Mouse (Mus musculus) lung, embryonic 16.5 days (tissue): ENCODE data around the gene Glt1d1. TPM values are rescaled to one million over a fixed set of nuclear protein-coding genes. Genes with fewer than 3 reads are reported as not detected.
A peak's percentile ranks its signal among the peaks of the same experiment; 100 is the strongest.
"Not testable (repeated sequence)": the region's sequence is repeated elsewhere in the genome, so short reads cannot be mapped to it uniquely, and the experiment has no call there.

Experiments
- ATAC-seq: fragments of 200-750 bp; cut with Nextera tagmentation; 2 replicates; pipeline ENCODE4 v1.8.0; 2017; ENCODE audit warnings: low read depth, mild to moderate bottlenecking, moderate library complexity
- H3K27ac ChIP-seq: fragments of 300-500 bp; sonication (generic); 2 replicates; pipeline ENCODE4 v1.5.1; 2014; ENCODE audit warnings: mild to moderate bottlenecking, control low read depth, low read length
- H3K27me3 ChIP-seq: fragments of 300-500 bp; sonication (generic); 2 replicates; pipeline ENCODE4 v1.6.1; 2014; ENCODE audit warnings: low read depth, low read length, mixed read lengths; ENCODE audit not compliant: control insufficient read depth, insufficient read depth
- H3K36me3 ChIP-seq: fragments of 300-500 bp; sonication (generic); 2 replicates; pipeline ENCODE4 v1.6.1; 2014; ENCODE audit warnings: low read length; ENCODE audit not compliant: control insufficient read depth, insufficient read depth
- H3K4me1 ChIP-seq: fragments of 300-500 bp; sonication (generic); replicated peaks from 2 replicates; pipeline ENCODE4 v1.6.1; 2014; ENCODE audit warnings: low read length, mixed read lengths; ENCODE audit not compliant: control insufficient read depth, insufficient read depth
- H3K4me2 ChIP-seq: fragments of 300-500 bp; sonication (generic); 2 replicates; pipeline ENCODE4 v1.6.1; 2014; ENCODE audit warnings: low read depth, low read length, control low read depth
- H3K4me3 ChIP-seq: fragments of 300-500 bp; sonication (generic); 2 replicates; pipeline ENCODE4 v1.5.1; 2014; ENCODE audit warnings: mild to moderate bottlenecking, low read length, control low read depth
- H3K9ac ChIP-seq: fragments of 300-500 bp; sonication (generic); 2 replicates; pipeline ENCODE4 v1.6.1; 2014; ENCODE audit warnings: low read length, control low read depth
- H3K9me3 ChIP-seq: fragments of 300-500 bp; sonication (generic); 2 replicates; pipeline ENCODE4 v1.6.1; 2016; ENCODE audit warnings: low read length; ENCODE audit not compliant: control insufficient read depth
- WGBS: fragments of 180-500 bp; shearing (Covaris S2); extraction: QIAGEN DNeasy Blood & Tissue Kit; methylation state at CpG from one replicate; pipeline ENCODE4 v1.1.7; 2014; 5-methylcytosine and 5-hydroxymethylcytosine counted together
- polyA plus RNA-seq: library from polyadenylated mRNA; unstranded; fragments of >200 nt; fragmentation: Nextera tagmentation; extraction: Ambion mirVana; gene quantifications from 2 replicates; pipeline ENCODE4 v1.2.1, GENCODE M21; 2015

Gene Glt1d1
- polyA plus RNA-seq, 1 experiment from 2014 or later, result 0.18 TPM

GRCm38 (mm10) chr5:127699679-127700078, 67.6 kb downstream of the Glt1d1 start:
- H3K4me1 ChIP-seq, result no peaks in the 10 kb centered on the region
- no peak for ATAC-seq
- H3K9me3 ChIP-seq, result no peaks in the 10 kb centered on the region
- no peak overlapping the region for H3K4me2 ChIP-seq
- no peak overlapping the region for H3K4me3 ChIP-seq
- H3K36me3 ChIP-seq, result no peaks in the 10 kb centered on the region
- 81% methylated on average over 5 of the region's 5 CpGs for WGBS
- H3K27me3 ChIP-seq, result no peaks in the 10 kb centered on the region
- H3K27ac ChIP-seq, result no peak overlapping the region
- no peak overlapping the region for H3K9ac ChIP-seq

GRCm38 (mm10) chr5:127700156-127700555, 68.1 kb downstream of the Glt1d1 start:
- H3K9me3 ChIP-seq, result no peaks in the 10 kb centered on the region
- no peak overlapping the region for H3K4me2 ChIP-seq
- no peak overlapping the region for H3K27ac ChIP-seq
- no peak overlapping the region for H3K9ac ChIP-seq
- ATAC-seq, result no peak
- no peaks in the 10 kb centered on the region for H3K4me1 ChIP-seq
- no peaks in the 10 kb centered on the region for H3K27me3 ChIP-seq
- WGBS, result 67% methylated on average over 6 of the region's 6 CpGs
- H3K36me3 ChIP-seq, result no peaks in the 10 kb centered on the region
- no peak overlapping the region for H3K4me3 ChIP-seq

- H3K27ac ChIP-seq, result no peak overlapping the region
- no peaks in the 10 kb centered on the region for H3K9me3 ChIP-seq
- no peak overlapping the region for H3K4me2 ChIP-seq
- H3K27me3 ChIP-seq, result no peaks in the 10 kb centered on the region
- no peaks in the 10 kb centered on the region for H3K36me3 ChIP-seq
- no peak overlapping the region for H3K9ac ChIP-seq
- no peak overlapping the region for H3K4me3 ChIP-seq
- H3K4me1 ChIP-seq, result no peaks in the 10 kb centered on the region
- no peak for ATAC-seq
- WGBS, result 63% methylated on average over 9 of the region's 9 CpGs
These were observed 71.6 kb downstream of the Glt1d1 start for GRCm38 (mm10) chr5:127703609-127704180.

DNA sequence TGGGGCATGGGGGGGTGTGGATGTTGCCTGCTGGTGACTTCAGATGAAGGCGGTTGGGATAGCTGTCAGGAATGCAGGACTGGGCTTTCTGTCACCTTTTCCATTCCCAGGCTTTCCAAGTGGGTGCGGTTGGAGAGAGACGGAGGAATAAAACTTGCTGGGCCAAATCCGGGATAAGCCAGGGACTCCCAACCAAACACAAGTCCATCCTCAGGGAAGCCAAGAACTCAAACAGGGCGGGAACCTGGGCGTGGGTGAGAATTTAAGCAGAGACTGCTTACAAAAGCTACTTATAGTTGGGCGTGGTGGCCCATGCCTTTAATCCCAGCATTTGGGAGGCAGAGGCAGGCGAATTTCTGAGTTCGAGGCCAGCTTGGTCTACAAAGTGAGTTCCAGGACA, 73.2 kb downstream of the Glt1d1 start:
- no peak for ATAC-seq
- 82% methylated on average over 9 of the region's 9 CpGs for WGBS
- Histone ChIP-seq H3K36me3 (no peaks in the 10 kb centered on the region), H3K27ac (no peak overlapping the region), H3K4me1 (no peaks in the 10 kb centered on the region), H3K9me3 (no peaks in the 10 kb centered on the region), H3K27me3 (no peaks in the 10 kb centered on the region), H3K9ac (no peak overlapping the region), H3K4me2 (no peak overlapping the region), H3K4me3 (no peak overlapping the region)

- Histone ChIP-seq H3K9me3 (no peaks in the 10 kb centered on the region), H3K27ac (no peak overlapping the region), H3K4me2 (no peak overlapping the region), H3K36me3 (no peaks in the 10 kb centered on the region), H3K4me3 (no peak overlapping the region), H3K4me1 (no peaks in the 10 kb centered on the region), H3K9ac (no peak overlapping the region), H3K27me3 (no peaks in the 10 kb centered on the region)
- no peak for ATAC-seq
- 89% methylated on average over 8 of the region's 8 CpGs for WGBS
These were observed 73.9 kb downstream of the Glt1d1 start for GRCm38 (mm10) chr5:127705976-127706375.

GRCm38 (mm10) chr5:127708143-127708542, 76.1 kb downstream of the Glt1d1 start:
- no peak overlapping the region for H3K4me2 ChIP-seq
- H3K27me3 ChIP-seq, result no peaks in the 10 kb centered on the region
- H3K9ac ChIP-seq, result no peak overlapping the region
- no peak overlapping the region for H3K4me3 ChIP-seq
- no peak for ATAC-seq
- H3K4me1 ChIP-seq, result no peaks in the 10 kb centered on the region
- H3K9me3 ChIP-seq, result peaks cover 5% of the 10 kb centered on the region; the same call in 1 of the 2 replicates
- no peak overlapping the region for H3K27ac ChIP-seq
- H3K36me3 ChIP-seq, result no peaks in the 10 kb centered on the region
- 64% methylated on average over 9 of the region's 9 CpGs for WGBS

DNA sequence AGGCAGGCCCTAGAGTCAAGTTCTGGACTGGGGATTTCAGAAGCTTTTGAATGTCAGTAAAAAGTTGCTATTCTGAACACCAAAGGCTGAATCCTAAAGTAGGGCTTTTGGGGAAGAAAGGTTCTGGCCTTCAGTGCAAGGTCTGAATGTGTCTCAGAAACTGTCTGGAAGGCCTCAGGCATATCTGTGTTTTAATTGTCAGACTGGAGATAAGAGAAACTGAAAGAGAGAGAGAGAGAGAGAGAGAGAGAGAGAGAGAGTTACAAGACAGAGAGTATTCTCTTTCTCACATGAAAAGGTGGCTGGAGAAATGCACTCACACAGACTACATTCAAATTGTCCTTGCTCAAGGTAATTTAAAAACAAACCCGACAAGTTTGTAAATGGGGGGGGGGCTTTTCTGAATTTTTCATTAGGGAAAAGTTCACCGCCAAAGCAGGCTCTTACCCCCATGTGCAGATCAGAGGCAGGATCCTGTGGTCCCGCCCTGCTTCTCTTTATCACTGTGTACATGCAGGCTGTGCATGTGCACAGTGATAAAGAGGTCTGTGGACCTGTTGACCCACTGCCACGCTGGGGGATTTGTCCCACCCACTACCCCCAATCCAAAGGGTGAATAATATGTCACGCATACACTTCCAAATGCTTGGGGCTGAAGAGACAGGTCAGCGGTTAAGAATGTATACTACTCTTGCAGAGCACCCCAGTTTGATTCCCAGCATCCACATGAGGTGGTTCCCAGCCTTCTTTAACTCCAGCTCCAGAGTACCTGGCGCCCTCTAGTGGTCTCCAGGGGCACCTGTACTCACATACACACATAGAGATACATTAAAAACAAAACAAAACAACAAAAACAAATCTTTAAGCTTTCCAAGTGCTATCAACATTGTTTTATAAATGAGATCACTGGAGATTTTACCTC, 83.0 kb downstream of the Glt1d1 start:
- H3K36me3 ChIP-seq, result no peaks in the 10 kb centered on the region
- no peak overlapping the region for H3K9ac ChIP-seq
- no peak for ATAC-seq
- no peak overlapping the region for H3K27ac ChIP-seq
- no peaks in the 10 kb centered on the region for H3K4me1 ChIP-seq
- H3K9me3 ChIP-seq, result peaks cover 5% of the 10 kb centered on the region; the same call in 1 of the 2 replicates
- H3K4me3 ChIP-seq, result no peak overlapping the region
- WGBS, result 62% methylated on average over 7 of the region's 7 CpGs
- no peaks in the 10 kb centered on the region for H3K27me3 ChIP-seq
- H3K4me2 ChIP-seq, result no peak overlapping the region

DNA sequence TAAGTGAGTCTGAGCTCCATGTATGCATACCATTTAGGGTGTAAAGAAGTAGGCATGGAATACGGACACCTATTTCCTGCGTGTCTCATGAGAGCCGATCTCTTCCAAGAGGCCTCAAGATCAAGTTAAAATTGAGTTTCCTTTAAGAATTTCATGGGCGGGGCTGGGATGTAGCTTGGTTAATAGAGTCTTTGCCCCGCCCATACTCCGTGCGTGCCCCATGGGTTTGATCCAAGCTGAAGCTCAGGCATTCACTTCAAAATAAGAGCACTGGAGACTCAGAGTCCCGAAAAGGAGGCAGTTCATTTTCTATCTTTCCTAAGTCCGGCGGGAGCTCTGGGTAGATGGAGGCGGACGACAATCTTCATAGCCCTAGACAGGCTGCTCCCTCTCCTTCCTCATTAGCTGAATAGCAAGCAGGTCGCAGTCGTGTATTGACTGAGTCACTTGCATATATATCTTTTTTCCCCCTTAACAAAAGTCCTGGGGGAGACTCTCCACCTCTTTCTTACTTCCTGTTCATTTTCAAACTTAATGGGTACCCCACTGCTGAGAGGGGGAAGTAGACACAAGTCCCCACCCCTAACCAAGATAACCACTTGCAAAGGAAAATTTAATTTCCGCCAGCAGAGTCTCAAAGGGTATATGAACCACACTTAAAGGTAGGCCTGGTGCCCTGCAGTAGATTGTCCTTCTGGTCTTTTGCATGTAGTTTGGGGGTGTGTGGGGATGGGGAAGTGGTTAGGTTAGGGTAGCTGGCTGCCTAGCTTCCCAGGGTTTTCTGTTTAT, 88.7 kb downstream of the Glt1d1 start:
- ATAC-seq, result peak; percentile 89
- H3K4me3 ChIP-seq, result peak overlapping the region; percentile 19
- WGBS, result 16% methylated on average over 15 of the region's 15 CpGs

GRCm38 (mm10) chr5:127722171-127722570, 90.1 kb downstream of the Glt1d1 start:
- not testable (repeated sequence) for H3K4me2 ChIP-seq, H3K4me3 ChIP-seq, H3K36me3 ChIP-seq, H3K4me1 ChIP-seq, H3K9me3 ChIP-seq, ATAC-seq, H3K27ac ChIP-seq, H3K27me3 ChIP-seq, H3K9ac ChIP-seq
- 94% methylated on average over 12 of the region's 12 CpGs for WGBS

More for the DNA sequence above, 88.7 kb downstream of the Glt1d1 start:
- Histone ChIP-seq H3K36me3 (no peaks in the 10 kb centered on the region), H3K4me2 (peak overlapping the region; percentile 45), H3K4me1 (no peaks in the 10 kb centered on the region), H3K9me3 (no peaks in the 10 kb centered on the region), H3K27me3 (no peaks in the 10 kb centered on the region), H3K27ac (no peak overlapping the region), H3K9ac (no peak overlapping the region)
